Mouse (Mus musculus): Measurements from ENCODE around the gene Dhrs3. TPM values are rescaled to one million over a fixed set of nuclear protein-coding genes. Genes with fewer than 3 reads are reported as not detected.

Gene Dhrs3
- polyA plus RNA-seq, 1 experiment from 2014 or later: 31.0 TPM

DNA sequence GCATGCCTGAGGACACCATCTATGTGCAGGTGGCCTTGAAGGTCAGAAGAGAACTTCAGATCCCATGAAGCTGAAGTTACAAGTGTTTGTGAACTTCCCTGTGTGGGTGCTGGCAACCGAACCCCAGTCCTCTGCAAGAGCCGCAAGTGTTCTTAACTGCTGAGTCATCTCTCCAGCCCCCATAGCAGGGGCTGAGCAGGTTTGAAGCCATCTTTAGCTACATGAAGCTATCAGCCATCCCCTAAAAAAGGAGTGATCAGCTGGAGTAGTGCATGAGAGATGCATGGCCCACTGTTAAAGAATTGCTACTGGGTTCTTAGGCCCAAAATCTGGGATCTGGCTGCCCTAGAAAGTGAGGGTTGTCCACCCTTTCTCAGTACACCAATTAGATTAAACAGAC, 6.1 kb downstream of the Dhrs3 start:
- no peaks in the 10 kb centered on the region for H3K9me3 ChIP-seq (replicated peaks)
- no peak overlapping the region for H3K9ac ChIP-seq (replicated peaks)
- H3K4me1 ChIP-seq: peaks cover 24% of the 10 kb centered on the region
- no peak for ATAC-seq (ENCODE audit: low FRiP score)
- H3K4me3 ChIP-seq (replicated peaks): no peak overlapping the region
- peaks cover 2% of the 10 kb centered on the region; the same call in 1 of the 2 replicates for H3K36me3 ChIP-seq
- H3K27ac ChIP-seq (replicated peaks): no peak overlapping the region
- 0 out of 2 replicates have a peak, but pooled peaks cover 5% of the 10 kb centered on the region for H3K27me3 ChIP-seq (replicated peaks)
- 95% methylated on average over 2 of the region's 2 CpGs for WGBS
- H3K4me2 ChIP-seq: no peak overlapping the region

GRCm38 (mm10) chr4:144901561-144902111, 9.0 kb downstream of the Dhrs3 start:
- ATAC-seq (ENCODE audit: low FRiP score): no peak
- Histone ChIP-seq H3K9ac (replicated peaks) (no peak overlapping the region), H3K4me2 (no peak overlapping the region), H3K4me1 (peaks cover 7% of the 10 kb centered on the region; the same call in 1 of the 2 replicates), H3K4me3 (replicated peaks) (no peak overlapping the region), H3K9me3 (replicated peaks) (no peaks in the 10 kb centered on the region), H3K36me3 (peaks cover 2% of the 10 kb centered on the region; the same call in 1 of the 2 replicates), H3K27ac (replicated peaks) (no peak overlapping the region), H3K27me3 (replicated peaks) (no peaks in the 10 kb centered on the region)
- WGBS: 79% methylated on average over 5 of the region's 5 CpGs

DNA sequence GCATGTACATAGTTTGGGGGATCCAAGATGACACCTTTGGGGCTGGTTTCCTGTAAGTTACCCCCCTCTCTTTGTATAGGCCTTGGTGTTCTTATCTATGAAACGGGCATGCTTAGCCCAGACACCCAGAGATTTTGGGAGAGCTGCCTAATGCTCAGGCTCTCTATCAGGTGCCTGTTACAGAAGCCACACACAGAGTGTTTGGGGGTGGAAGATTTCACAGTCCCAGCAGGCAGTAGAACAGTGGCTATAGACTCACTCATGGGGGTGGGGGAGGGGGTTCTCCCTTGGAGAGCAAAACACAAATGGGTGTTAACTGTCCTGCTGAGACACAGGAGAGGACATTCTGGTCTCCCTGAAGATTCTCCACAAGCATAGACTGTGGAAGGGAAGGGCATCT, 10.5 kb downstream of the Dhrs3 start:
- Histone ChIP-seq H3K4me2 (no peak overlapping the region), H3K27ac (replicated peaks) (no peak overlapping the region), H3K4me3 (replicated peaks) (no peak overlapping the region), H3K9ac (replicated peaks) (no peak overlapping the region), H3K9me3 (replicated peaks) (no peaks in the 10 kb centered on the region), H3K4me1 (peaks cover 5% of the 10 kb centered on the region; the same call in 1 of the 2 replicates), H3K36me3 (peaks cover 2% of the 10 kb centered on the region; the same call in 1 of the 2 replicates), H3K27me3 (replicated peaks) (no peaks in the 10 kb centered on the region)
- ATAC-seq (ENCODE audit: low FRiP score): no peak
- 90% methylated on average over 1 of the region's 1 CpGs for WGBS

GRCm38 (mm10) chr4:144903932-144904331, 11.3 kb downstream of the Dhrs3 start:
- Histone ChIP-seq H3K9me3 (replicated peaks) (no peaks in the 10 kb centered on the region), H3K4me1 (peaks cover 5% of the 10 kb centered on the region; the same call in 1 of the 2 replicates), H3K36me3 (peaks cover 2% of the 10 kb centered on the region; the same call in 1 of the 2 replicates), H3K4me3 (replicated peaks) (no peak overlapping the region), H3K4me2 (no peak overlapping the region), H3K9ac (replicated peaks) (no peak overlapping the region), H3K27me3 (replicated peaks) (no peaks in the 10 kb centered on the region), H3K27ac (replicated peaks) (no peak overlapping the region)
- WGBS: 62% methylated on average over 3 of the region's 3 CpGs
- no peak for ATAC-seq (ENCODE audit: low FRiP score)

- H3K4me2 ChIP-seq: no peak overlapping the region
- H3K9ac ChIP-seq (replicated peaks): no peak overlapping the region
- no peak overlapping the region for H3K27ac ChIP-seq (replicated peaks)
- ATAC-seq (ENCODE audit: low FRiP score): no peak
- peaks cover 5% of the 10 kb centered on the region; the same call in 1 of the 2 replicates for H3K4me1 ChIP-seq
- no peaks in the 10 kb centered on the region for H3K9me3 ChIP-seq (replicated peaks)
- no peak overlapping the region for H3K4me3 ChIP-seq (replicated peaks)
- WGBS: 37% methylated on average over 5 of the region's 5 CpGs
- peaks cover 2% of the 10 kb centered on the region; the same call in 1 of the 2 replicates for H3K36me3 ChIP-seq
- H3K27me3 ChIP-seq (replicated peaks): no peaks in the 10 kb centered on the region
Measured at GRCm38 (mm10) chr4:144905128-144905527, 12.5 kb downstream of the Dhrs3 start.

- H3K9me3 ChIP-seq (replicated peaks): no peaks in the 10 kb centered on the region
- no peak overlapping the region for H3K9ac ChIP-seq (replicated peaks)
- peaks cover 2% of the 10 kb centered on the region; the same call in 1 of the 2 replicates for H3K36me3 ChIP-seq
- H3K4me3 ChIP-seq (replicated peaks): no peak overlapping the region
- 81% methylated on average over 8 of the region's 8 CpGs for WGBS
- H3K27me3 ChIP-seq (replicated peaks): no peaks in the 10 kb centered on the region
- ATAC-seq (ENCODE audit: low FRiP score): peak; percentile 32; the same call in 1 of the 2 replicates
- H3K4me1 ChIP-seq: peaks cover 5% of the 10 kb centered on the region; the same call in 1 of the 2 replicates
- no peak overlapping the region for H3K27ac ChIP-seq (replicated peaks)
- H3K4me2 ChIP-seq: no peak overlapping the region
Measured at GRCm38 (mm10) chr4:144906001-144906889, 13.6 kb downstream of the Dhrs3 start.

- Histone ChIP-seq H3K4me1 (peaks cover 5% of the 10 kb centered on the region; the same call in 1 of the 2 replicates), H3K36me3 (peaks cover 2% of the 10 kb centered on the region; the same call in 1 of the 2 replicates), H3K9me3 (replicated peaks) (no peaks in the 10 kb centered on the region), H3K4me2 (no peak overlapping the region), H3K4me3 (replicated peaks) (no peak overlapping the region), H3K27ac (replicated peaks) (no peak overlapping the region), H3K9ac (replicated peaks) (no peak overlapping the region), H3K27me3 (replicated peaks) (no peaks in the 10 kb centered on the region)
- no peak for ATAC-seq (ENCODE audit: low FRiP score)
- WGBS: 85% methylated on average over 4 of the region's 4 CpGs
Measured at GRCm38 (mm10) chr4:144906978-144907703, 14.5 kb downstream of the Dhrs3 start.

DNA sequence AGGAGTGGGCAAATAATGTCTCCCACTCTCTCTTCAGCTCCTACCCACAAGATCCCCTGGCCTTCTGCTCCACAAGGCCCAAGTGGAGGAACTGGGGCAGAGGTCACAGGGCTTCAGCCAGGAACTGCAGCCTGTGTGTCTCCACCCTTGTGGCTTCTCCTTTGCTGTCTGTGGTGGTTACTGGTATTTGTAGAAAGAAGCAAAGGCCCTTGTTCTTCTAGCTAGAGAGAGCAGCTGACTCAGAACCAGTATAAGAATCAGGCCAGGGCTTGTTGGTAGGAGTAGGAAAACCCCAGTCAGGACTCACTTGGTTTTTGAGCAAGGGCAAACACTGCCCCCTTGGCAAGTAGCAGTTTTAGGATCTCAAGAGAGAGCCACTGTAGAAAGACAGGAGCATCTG, 16.2 kb downstream of the Dhrs3 start:
- no peaks in the 10 kb centered on the region for H3K36me3 ChIP-seq
- no peak for ATAC-seq (ENCODE audit: low FRiP score)

GRCm38 (mm10) chr4:144910281-144910680, 17.7 kb downstream of the Dhrs3 start:
- WGBS: 76% methylated on average over 3 of the region's 3 CpGs
- no peak for ATAC-seq (ENCODE audit: low FRiP score)
- H3K27me3 ChIP-seq (replicated peaks): no peaks in the 10 kb centered on the region

More for the DNA sequence above, 16.2 kb downstream of the Dhrs3 start:
- Histone ChIP-seq H3K27ac (replicated peaks) (no peak overlapping the region), H3K4me3 (replicated peaks) (no peak overlapping the region), H3K27me3 (replicated peaks) (no peaks in the 10 kb centered on the region), H3K4me1 (peaks cover 5% of the 10 kb centered on the region; the same call in 1 of the 2 replicates), H3K9me3 (replicated peaks) (no peaks in the 10 kb centered on the region), H3K9ac (replicated peaks) (no peak overlapping the region), H3K4me2 (no peak overlapping the region)

GRCm38 (mm10) chr4:144913298-144914152, 20.9 kb downstream of the Dhrs3 start:
- Histone ChIP-seq H3K9me3 (replicated peaks) (no peaks in the 10 kb centered on the region), H3K4me1 (no peaks in the 10 kb centered on the region), H3K9ac (replicated peaks) (no peak overlapping the region), H3K4me2 (no peak overlapping the region), H3K27ac (replicated peaks) (no peak overlapping the region), H3K36me3 (no peaks in the 10 kb centered on the region), H3K4me3 (replicated peaks) (no peak overlapping the region), H3K27me3 (replicated peaks) (no peaks in the 10 kb centered on the region)
- no peak for ATAC-seq (ENCODE audit: low FRiP score)
- WGBS: 83% methylated on average over 6 of the region's 6 CpGs

More at GRCm38 (mm10) chr4:144910281-144910680, 17.7 kb downstream of the Dhrs3 start:
- Histone ChIP-seq H3K4me2 (no peak overlapping the region), H3K27ac (replicated peaks) (no peak overlapping the region), H3K36me3 (no peaks in the 10 kb centered on the region), H3K9ac (replicated peaks) (no peak overlapping the region), H3K9me3 (replicated peaks) (no peaks in the 10 kb centered on the region), H3K4me1 (peaks cover 5% of the 10 kb centered on the region; the same call in 1 of the 2 replicates), H3K4me3 (replicated peaks) (no peak overlapping the region)

- WGBS: 92% methylated on average over 6 of the region's 6 CpGs
- no peaks in the 10 kb centered on the region for H3K27me3 ChIP-seq (replicated peaks)
- no peak overlapping the region for H3K27ac ChIP-seq (replicated peaks)
- no peak overlapping the region for H3K4me2 ChIP-seq
- H3K9ac ChIP-seq (replicated peaks): no peak overlapping the region
- no peak for ATAC-seq (ENCODE audit: low FRiP score)
- H3K4me1 ChIP-seq: no peaks in the 10 kb centered on the region
- H3K9me3 ChIP-seq (replicated peaks): no peaks in the 10 kb centered on the region
- no peak overlapping the region for H3K4me3 ChIP-seq (replicated peaks)
- no peaks in the 10 kb centered on the region for H3K36me3 ChIP-seq
Measured at GRCm38 (mm10) chr4:144916520-144916919, 23.9 kb downstream of the Dhrs3 start.
